Mouse (Mus musculus) bone marrow macrophage, adult 2 months (primary cell): ENCODE results near the gene Npb. TPM values are rescaled to one million over a fixed set of nuclear protein-coding genes. Genes with fewer than 3 reads are reported as not detected.
"Not testable (repeated sequence)": the region's sequence is repeated elsewhere in the genome, so short reads cannot be mapped to it uniquely, and the experiment has no call there.

ENCODE experiments used
- H3K27ac ChIP-seq: 2 replicates; pipeline ENCODE4 v1.5.1; 2012; ENCODE audit warnings: low read depth, low read length; ENCODE audit not compliant: insufficient read depth
- H3K4me1 ChIP-seq: 2 replicates; pipeline ENCODE4 v1.6.1; 2012; ENCODE audit warnings: low read length; ENCODE audit not compliant: control insufficient read depth, insufficient read depth
- H3K4me3 ChIP-seq: 2 replicates; pipeline ENCODE4 v1.5.1; 2012; ENCODE audit warnings: mild to moderate bottlenecking, low read length, moderate library complexity; ENCODE audit not compliant: insufficient read depth
- CTCF ChIP-seq: IDR thresholded peaks from 2 replicates; pipeline ENCODE4 v1.5.1; 2012; ENCODE audit warnings: low read depth, mild to moderate bottlenecking, low read length, moderate library complexity
- POLR2A ChIP-seq: IDR thresholded peaks from 2 replicates; pipeline ENCODE4 v1.6.1; 2012; ENCODE audit warnings: mild to moderate bottlenecking, low read depth, low read length, borderline replicate concordance
- polyA plus RNA-seq: library from polyadenylated mRNA; stranded (reverse); fragments of >200 nt; gene quantifications from 2 replicates; pipeline ENCODE4 v1.2.4, GENCODE M21; 2012; ENCODE audit not compliant: missing spikeins, insufficient read depth, insufficient read length

Npb gene
- polyA plus RNA-seq, 1 experiment = 1.4 TPM

- Histone ChIP-seq H3K4me1 (peaks cover 18% of the 10 kb centered on the region), H3K4me3 (peak overlapping the region; percentile 87), H3K27ac (peak overlapping the region; percentile 88)
- TF ChIP-seq CTCF (no peak), POLR2A (no peak)
Observed at GRCm38 (mm10) chr11:120580190-120580589, 28.1 kb upstream of the Npb start.

- H3K4me1 ChIP-seq = peaks cover 17% of the 10 kb centered on the region
- TF ChIP-seq CTCF (no peak), POLR2A (no peak)
- H3K4me3 ChIP-seq = peak overlapping the region; percentile 87
- peak overlapping the region; percentile 88 for H3K27ac ChIP-seq
Observed at GRCm38 (mm10) chr11:120580871-120581331, 27.4 kb upstream of the Npb start.

GRCm38 (mm10) chr11:120581490-120582267 lies 26.6 kb upstream of the Npb start, which contains the start of gene Arhgdia:
Arhgdia (minus strand) TSS chr11:120581624.
- TF ChIP-seq CTCF (no peak), POLR2A (no peak)
- Histone ChIP-seq H3K4me1 (peaks cover 14% of the 10 kb centered on the region), H3K4me3 (peak within 1 kb of the TSS; percentile 87), H3K27ac (peak within 1 kb of the TSS; percentile 88)

- peaks cover 14% of the 10 kb centered on the region for H3K4me1 ChIP-seq
- peak overlapping the region; percentile 87 for H3K4me3 ChIP-seq
- TF ChIP-seq POLR2A (no peak), CTCF (no peak)
- peak overlapping the region; percentile 88 for H3K27ac ChIP-seq
Observed at GRCm38 (mm10) chr11:120582268-120582981, 25.9 kb upstream of the Npb start.

- not testable (repeated sequence) for H3K4me3 ChIP-seq
- H3K4me1 ChIP-seq = peaks cover 12% of the 10 kb centered on the region
- peak overlapping the region; percentile 88; the same call in 1 of the 2 replicates for H3K27ac ChIP-seq
Observed at GRCm38 (mm10) chr11:120582982-120583293, 25.3 kb upstream of the Npb start.

GRCm38 (mm10) chr11:120583937-120584336 lies 24.3 kb upstream of the Npb start:
- Histone ChIP-seq H3K4me3 (no peak overlapping the region), H3K27ac (no peak overlapping the region), H3K4me1 (peaks cover 10% of the 10 kb centered on the region)
- no peak for TF ChIP-seq POLR2A
- TF ChIP-seq CTCF = no peak

GRCm38 (mm10) chr11:120588531-120588930 lies 19.7 kb upstream of the Npb start:
- Histone ChIP-seq H3K4me3 (no peak overlapping the region), H3K4me1 (no peaks in the 10 kb centered on the region), H3K27ac (no peak overlapping the region)
- TF ChIP-seq CTCF (no peak), POLR2A (no peak)

GRCm38 (mm10) chr11:120597240-120598235 lies 10.7 kb upstream of the Npb start:
- Histone ChIP-seq H3K27ac (peak overlapping the region; percentile 54), H3K4me1 (peaks cover 23% of the 10 kb centered on the region), H3K4me3 (peak overlapping the region; percentile 98)

GRCm38 (mm10) chr11:120598283-120598989 lies 9.8 kb upstream of the Npb start, which contains the start of the genes Alyref and Anapc11:
Alyref (minus strand) TSS chr11:120598365.
Anapc11 (plus strand) TSS chr11:120598421.
- peak; percentile 44; the same call in 1 of the 2 replicates for TF ChIP-seq POLR2A
- TF ChIP-seq CTCF = no peak
- peak within 1 kb of the TSS; percentile 78 for H3K27ac ChIP-seq
- peaks cover 23% of the 10 kb centered on the region for H3K4me1 ChIP-seq
- peak within 1 kb of the TSS; percentile 98 for H3K4me3 ChIP-seq

More at GRCm38 (mm10) chr11:120597240-120598235, 10.7 kb upstream of the Npb start:
- TF ChIP-seq POLR2A (no peak), CTCF (no peak)
